Mouse (Mus musculus) kidney, adult 11 months (tissue): ENCODE measurements at regions not wholly inside any gene's neighbourhood (a gene's known extent, or its start where the extent isn't known, plus 50 kb on each side); places are given as distances from the start of the nearest gene placed in this dataset.
"Not testable (repeated sequence)": the region's sequence is repeated elsewhere in the genome, so short reads cannot be mapped to it uniquely, and the experiment has no call there.

ENCODE experiments used
- DNase-seq: peaks from one replicate; pipeline ENCODE4 v3.0.0; 2022

DNA sequence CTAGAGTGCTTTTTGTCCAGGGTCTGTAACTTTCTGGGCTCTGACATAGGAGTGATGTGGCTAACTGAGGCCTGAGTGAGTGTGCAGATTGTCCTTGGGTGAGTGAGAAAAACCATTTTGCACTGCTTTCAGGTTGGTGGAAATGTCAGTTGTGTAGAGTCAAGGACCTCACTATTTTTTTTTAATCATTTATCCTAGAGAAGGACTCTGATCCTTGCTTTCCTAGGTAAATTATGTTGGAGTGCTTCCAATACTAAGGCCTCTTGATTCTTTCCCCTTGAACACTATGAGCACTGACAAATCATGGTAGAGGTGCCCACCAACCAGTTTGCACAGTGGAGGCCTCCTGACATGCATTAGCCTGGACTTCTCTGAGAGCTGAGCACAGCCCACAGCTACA is 233.6 kb downstream of the Utp18 start:
- not testable (repeated sequence) for DNase-seq
